Mouse (Mus musculus) intestine, embryonic 16.5 days (tissue): Measurements from ENCODE around the gene Actl11. TPM values are rescaled to one million over a fixed set of nuclear protein-coding genes. Genes with fewer than 3 reads are reported as not detected.

Source experiments
- ATAC-seq: fragments of 200-750 bp; cut with Nextera tagmentation; 2 replicates; pipeline ENCODE4 v1.8.0; 2017; ENCODE audit warnings: moderate TSS enrichment, moderate library complexity
- H3K27ac ChIP-seq: fragments of 300-500 bp; sonication (generic); 2 replicates; pipeline ENCODE4 v1.5.1; 2014; ENCODE audit warnings: mild to moderate bottlenecking, low read length
- H3K27me3 ChIP-seq: fragments of 300-500 bp; sonication (generic); replicated peaks from 2 replicates; pipeline ENCODE4 v1.6.1; 2014; ENCODE audit warnings: low read length, control low read depth, mixed read lengths; ENCODE audit not compliant: control insufficient read depth, insufficient read depth
- H3K36me3 ChIP-seq: fragments of 300-500 bp; sonication (generic); 2 replicates; pipeline ENCODE4 v1.6.1; 2014; ENCODE audit warnings: low read length, control low read depth; ENCODE audit not compliant: control insufficient read depth, insufficient read depth
- H3K4me1 ChIP-seq: fragments of 300-500 bp; sonication (generic); 2 replicates; pipeline ENCODE4 v1.6.1; 2014; ENCODE audit warnings: low read length, control low read depth, mixed read lengths; ENCODE audit not compliant: control insufficient read depth, insufficient read depth
- H3K4me2 ChIP-seq: fragments of 300-500 bp; sonication (generic); 2 replicates; pipeline ENCODE4 v1.6.1; 2014; ENCODE audit warnings: low read depth, low read length, control low read depth
- H3K4me3 ChIP-seq: fragments of 300-500 bp; sonication (generic); 2 replicates; pipeline ENCODE4 v1.5.1; 2014; ENCODE audit warnings: mild to moderate bottlenecking, low read length
- H3K9ac ChIP-seq: fragments of 300-500 bp; sonication (generic); 2 replicates; pipeline ENCODE4 v1.6.1; 2014; ENCODE audit warnings: low read depth, low read length
- H3K9me3 ChIP-seq: fragments of 300-500 bp; sonication (generic); 2 replicates; pipeline ENCODE4 v1.6.1; 2016; ENCODE audit warnings: low read length, control low read depth; ENCODE audit not compliant: control insufficient read depth
- WGBS: fragments of 180-500 bp; shearing (Covaris S2); extraction: QIAGEN DNeasy Blood & Tissue Kit; methylation state at CpG from one replicate; pipeline ENCODE4 v1.1.7; 2014; 5-methylcytosine and 5-hydroxymethylcytosine counted together
- polyA plus RNA-seq: library from polyadenylated mRNA; unstranded; fragments of >200 nt; fragmentation: Nextera tagmentation; extraction: Ambion mirVana; gene quantifications from 2 replicates; pipeline ENCODE4 v1.2.1, GENCODE M21; 2015

Actl11 gene
- polyA plus RNA-seq, 1 experiment from 2014 or later: not detected

DNA sequence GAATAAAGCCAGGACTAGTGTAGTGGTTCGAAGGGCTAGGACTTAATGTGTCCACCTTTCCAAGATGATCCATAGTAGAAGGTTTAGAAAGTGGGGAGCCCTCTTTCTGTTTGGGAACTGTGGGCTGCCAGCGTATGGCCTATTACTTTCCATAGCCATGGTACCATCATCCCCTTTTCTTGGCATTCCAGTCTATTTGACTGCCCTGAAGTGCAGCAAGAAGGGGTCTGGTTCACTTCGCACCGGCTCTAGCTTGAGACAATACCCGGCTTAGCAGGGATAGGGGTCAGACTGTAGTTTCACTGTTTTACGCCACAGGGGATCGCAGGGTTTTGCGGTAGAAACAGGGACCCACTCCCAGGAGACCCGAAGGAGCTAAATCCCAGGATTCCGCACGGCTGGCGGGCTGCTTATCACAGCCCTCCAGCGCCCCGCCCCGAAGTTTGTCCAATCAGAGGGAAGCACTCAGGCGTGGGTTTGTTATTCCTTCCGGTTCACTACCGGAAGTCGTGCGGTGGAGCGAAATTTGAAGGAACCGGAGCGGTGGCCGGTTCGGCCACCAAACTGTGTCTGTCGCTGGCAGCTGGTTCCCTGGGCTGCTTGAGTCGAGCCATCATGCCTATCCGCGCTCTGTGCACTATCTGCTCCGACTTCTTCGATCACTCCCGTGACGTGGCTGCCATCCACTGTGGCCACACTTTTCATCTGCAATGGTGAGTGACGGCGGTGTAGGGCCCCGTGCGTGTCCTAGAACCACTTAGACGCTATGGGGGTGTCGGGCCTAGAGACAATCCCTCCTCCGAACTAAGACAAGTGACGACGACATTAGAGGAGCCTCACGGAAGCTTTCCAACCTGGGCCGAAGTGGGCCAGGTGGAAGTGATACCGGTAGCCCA is 22.4 kb downstream of the Actl11 start:
- 13% methylated on average over 45 of the region's 45 CpGs for WGBS
- peak; percentile 96 for ATAC-seq
- Histone ChIP-seq H3K9ac (peak overlapping the region; percentile 73), H3K36me3 (no peaks in the 10 kb centered on the region), H3K4me1 (peaks cover 6% of the 10 kb centered on the region), H3K4me3 (peak overlapping the region; percentile 65), H3K27me3 (no peaks in the 10 kb centered on the region), H3K9me3 (no peaks in the 10 kb centered on the region), H3K4me2 (peak overlapping the region; percentile 62), H3K27ac (peak overlapping the region; percentile 62; the same call in 1 of the 2 replicates)

DNA sequence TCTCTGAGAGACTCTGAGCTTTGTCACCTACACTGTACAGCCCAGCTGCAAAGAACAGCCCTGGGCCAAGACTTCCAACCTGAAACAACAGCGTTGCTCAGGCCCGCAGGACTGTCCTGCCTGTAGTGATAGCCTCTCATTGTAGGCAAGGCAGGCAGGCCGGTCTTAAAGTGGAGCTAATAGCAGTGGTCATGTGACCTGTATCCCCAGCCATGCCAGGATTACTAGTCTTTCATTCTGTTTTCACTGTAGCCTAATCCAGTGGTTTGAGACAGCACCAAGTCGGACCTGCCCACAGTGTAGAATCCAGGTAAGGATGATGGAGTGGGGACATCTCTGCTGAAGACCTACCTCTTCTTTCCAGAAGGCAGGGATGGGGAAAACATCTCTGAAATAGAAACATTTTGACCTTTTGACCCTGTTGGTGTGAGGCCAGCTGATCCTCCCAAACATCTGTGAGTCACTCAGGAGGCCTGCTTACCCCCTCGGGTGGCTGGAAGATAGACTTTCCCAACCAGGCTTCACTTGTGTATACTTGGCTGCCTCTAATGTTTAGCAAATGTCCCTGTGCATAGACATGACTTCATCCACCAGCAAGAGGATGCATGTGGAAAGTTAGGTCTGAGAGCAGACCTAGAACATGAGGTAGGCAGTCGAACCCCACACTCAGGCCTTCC is 27.5 kb downstream of the Actl11 start:
- no peaks in the 10 kb centered on the region for H3K9me3 ChIP-seq
- no peak overlapping the region for H3K9ac ChIP-seq
- no peak overlapping the region for H3K4me2 ChIP-seq
- peaks cover 6% of the 10 kb centered on the region for H3K4me1 ChIP-seq
- H3K27me3 ChIP-seq: no peaks in the 10 kb centered on the region
- no peak overlapping the region for H3K27ac ChIP-seq
- H3K36me3 ChIP-seq: peaks cover 2% of the 10 kb centered on the region; the same call in 1 of the 2 replicates
- no peak overlapping the region for H3K4me3 ChIP-seq
- WGBS: 73% methylated on average over 6 of the region's 6 CpGs
- ATAC-seq: no peak

GRCm38 (mm10) chr9:107957141-107957540 is 28.9 kb downstream of the Actl11 start:
- ATAC-seq: no peak
- Histone ChIP-seq H3K27me3 (no peaks in the 10 kb centered on the region), H3K27ac (no peak overlapping the region), H3K9ac (no peak overlapping the region), H3K4me1 (peaks cover 3% of the 10 kb centered on the region; the same call in 1 of the 2 replicates), H3K9me3 (no peaks in the 10 kb centered on the region), H3K4me3 (no peak overlapping the region), H3K4me2 (no peak overlapping the region), H3K36me3 (peaks cover 2% of the 10 kb centered on the region; the same call in 1 of the 2 replicates)
- 58% methylated on average over 6 of the region's 6 CpGs for WGBS

DNA sequence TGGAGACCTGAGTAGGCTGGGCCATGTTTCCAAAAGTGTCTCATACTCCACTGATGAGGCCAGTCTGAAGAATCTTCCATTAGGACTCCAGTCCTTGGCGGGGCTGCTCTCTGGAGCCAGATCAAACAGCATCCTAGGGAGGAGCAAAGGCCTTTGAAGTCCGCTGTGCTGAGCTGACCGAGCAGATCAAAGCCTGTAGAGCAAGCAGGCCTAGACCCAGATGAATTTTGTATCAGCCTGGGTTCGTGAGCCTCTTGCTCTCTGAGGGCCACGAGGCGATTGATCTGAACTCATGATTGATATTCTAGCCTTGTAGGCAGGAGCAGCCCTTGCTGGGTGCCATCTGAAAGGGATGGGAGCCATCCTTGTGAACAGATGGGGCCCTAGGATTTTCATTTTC is 31.6 kb downstream of the Actl11 start:
- H3K36me3 ChIP-seq: peaks cover 2% of the 10 kb centered on the region; the same call in 1 of the 2 replicates
- H3K27ac ChIP-seq: no peak overlapping the region
- H3K27me3 ChIP-seq: no peaks in the 10 kb centered on the region
- peaks cover 3% of the 10 kb centered on the region; the same call in 1 of the 2 replicates for H3K4me1 ChIP-seq
- no peak for ATAC-seq
- WGBS: 60% methylated on average over 6 of the region's 6 CpGs
- H3K4me3 ChIP-seq: no peak overlapping the region
- H3K4me2 ChIP-seq: no peak overlapping the region
- H3K9ac ChIP-seq: no peak overlapping the region
- H3K9me3 ChIP-seq: no peaks in the 10 kb centered on the region

GRCm38 (mm10) chr9:107960928-107961327 is 32.7 kb downstream of the Actl11 start:
- Histone ChIP-seq H3K4me2 (no peak overlapping the region), H3K4me1 (peaks cover 3% of the 10 kb centered on the region; the same call in 1 of the 2 replicates), H3K9me3 (no peaks in the 10 kb centered on the region), H3K27ac (no peak overlapping the region), H3K36me3 (peaks cover 2% of the 10 kb centered on the region; the same call in 1 of the 2 replicates), H3K4me3 (no peak overlapping the region), H3K27me3 (no peaks in the 10 kb centered on the region), H3K9ac (no peak overlapping the region)
- 85% methylated on average over 4 of the region's 4 CpGs for WGBS
- ATAC-seq: no peak

GRCm38 (mm10) chr9:107961351-107961762 is 33.1 kb downstream of the Actl11 start:
- no peak overlapping the region for H3K27ac ChIP-seq
- H3K9me3 ChIP-seq: no peaks in the 10 kb centered on the region
- 84% methylated on average over 10 of the region's 10 CpGs for WGBS
- peaks cover 2% of the 10 kb centered on the region; the same call in 1 of the 2 replicates for H3K36me3 ChIP-seq
- H3K9ac ChIP-seq: no peak overlapping the region
- no peaks in the 10 kb centered on the region for H3K27me3 ChIP-seq
- H3K4me3 ChIP-seq: no peak overlapping the region
- ATAC-seq: no peak
- H3K4me1 ChIP-seq: peaks cover 3% of the 10 kb centered on the region; the same call in 1 of the 2 replicates
- no peak overlapping the region for H3K4me2 ChIP-seq

- no peak overlapping the region for H3K9ac ChIP-seq
- no peaks in the 10 kb centered on the region for H3K9me3 ChIP-seq
- WGBS: 56% methylated on average over 5 of the region's 5 CpGs
- no peak overlapping the region for H3K4me2 ChIP-seq
- H3K4me3 ChIP-seq: no peak overlapping the region
- peaks cover 3% of the 10 kb centered on the region; the same call in 1 of the 2 replicates for H3K4me1 ChIP-seq
- no peak overlapping the region for H3K27ac ChIP-seq
- H3K36me3 ChIP-seq: peaks cover 2% of the 10 kb centered on the region; the same call in 1 of the 2 replicates
- H3K27me3 ChIP-seq: no peaks in the 10 kb centered on the region
- peak; percentile 58; the same call in 1 of the 2 replicates for ATAC-seq
These were observed 33.6 kb downstream of the Actl11 start for GRCm38 (mm10) chr9:107961881-107962280.

GRCm38 (mm10) chr9:107962916-107963315 is 34.6 kb downstream of the Actl11 start:
- Histone ChIP-seq H3K27me3 (no peaks in the 10 kb centered on the region), H3K9me3 (no peaks in the 10 kb centered on the region), H3K9ac (no peak overlapping the region), H3K4me3 (no peak overlapping the region), H3K4me2 (no peak overlapping the region), H3K27ac (no peak overlapping the region), H3K4me1 (peaks cover 3% of the 10 kb centered on the region; the same call in 1 of the 2 replicates), H3K36me3 (no peaks in the 10 kb centered on the region)
- no peak for ATAC-seq
- WGBS: 92% methylated on average over 9 of the region's 9 CpGs

GRCm38 (mm10) chr9:107963700-107964099 is 35.4 kb downstream of the Actl11 start:
- no peaks in the 10 kb centered on the region for H3K36me3 ChIP-seq
- 16% methylated on average over 5 of the region's 5 CpGs for WGBS

More at GRCm38 (mm10) chr9:107963700-107964099, 35.4 kb downstream of the Actl11 start:
- peak; percentile 78 for ATAC-seq
- Histone ChIP-seq H3K9me3 (no peaks in the 10 kb centered on the region), H3K4me2 (no peak overlapping the region), H3K27me3 (no peaks in the 10 kb centered on the region), H3K9ac (no peak overlapping the region; the same call in 1 of the 2 replicates), H3K27ac (no peak overlapping the region), H3K4me1 (peaks cover 3% of the 10 kb centered on the region; the same call in 1 of the 2 replicates), H3K4me3 (no peak overlapping the region)
